Mouse (Mus musculus) limb, embryonic 14.5 days (tissue): Measurements from ENCODE around the gene Mmp15. TPM values are rescaled to one million over a fixed set of nuclear protein-coding genes. Genes with fewer than 3 reads are reported as not detected.

Experiments used
- ATAC-seq: fragments of 200-750 bp; cut with Nextera tagmentation; 2 replicates; pipeline ENCODE4 v1.8.0; 2017; ENCODE audit warnings: low read depth, moderate number of reproducible peaks, moderate TSS enrichment; ENCODE audit not compliant: low FRiP score
- DNase-seq: peaks from one replicate; pipeline ENCODE4 v3.0.0-alpha.2; 2015; ENCODE audit warnings: low spot score
- H3K27ac ChIP-seq: fragments of 300-500 bp; sonication (generic); replicated peaks from 2 replicates; pipeline ENCODE4 v1.5.1; 2014; ENCODE audit warnings: low read depth, mild to moderate bottlenecking, low read length, moderate library complexity, mixed read lengths
- H3K27me3 ChIP-seq: fragments of 300-500 bp; sonication (generic); 2 replicates; pipeline ENCODE4 v1.6.1; 2014; ENCODE audit warnings: low read length, mixed read lengths; ENCODE audit not compliant: control insufficient read depth, insufficient read depth
- H3K36me3 ChIP-seq: fragments of 300-500 bp; sonication (generic); 2 replicates; pipeline ENCODE4 v1.6.1; 2014; ENCODE audit warnings: mild to moderate bottlenecking, low read length, moderate library complexity, mixed read lengths; ENCODE audit not compliant: control insufficient read depth, insufficient read depth
- H3K4me1 ChIP-seq: fragments of 300-500 bp; sonication (generic); 2 replicates; pipeline ENCODE4 v1.6.1; 2014; ENCODE audit warnings: antibody characterized with exemption, low read length, mixed read lengths; ENCODE audit not compliant: control insufficient read depth, insufficient read depth
- H3K4me2 ChIP-seq: fragments of 300-500 bp; sonication (generic); replicated peaks from 2 replicates; pipeline ENCODE4 v1.6.1; 2014; ENCODE audit warnings: low read depth, mild to moderate bottlenecking, low read length, moderate library complexity; ENCODE audit not compliant: severe bottlenecking
- H3K4me3 ChIP-seq: fragments of 300-500 bp; sonication (generic); replicated peaks from 2 replicates; pipeline ENCODE4 v1.5.1; 2014; ENCODE audit warnings: low read length
- H3K9ac ChIP-seq: fragments of 300-500 bp; sonication (generic); 2 replicates; pipeline ENCODE4 v1.6.1; 2014; ENCODE audit warnings: mild to moderate bottlenecking, low read depth, low read length, moderate library complexity; ENCODE audit not compliant: severe bottlenecking
- H3K9me3 ChIP-seq: fragments of 300-500 bp; sonication (generic); 2 replicates; pipeline ENCODE4 v1.6.1; 2016; ENCODE audit warnings: low read length; ENCODE audit not compliant: control insufficient read depth
- POLR2A ChIP-seq: fragments of 200-500 bp; IDR thresholded peaks from 2 replicates; pipeline ENCODE4 v1.8.0; 2012; ENCODE audit warnings: inconsistent platforms, mild to moderate bottlenecking, moderate library complexity, borderline replicate concordance; ENCODE audit not compliant: insufficient read depth, insufficient read length; ENCODE audit errors: extremely low read depth
- WGBS: fragments of 180-500 bp; shearing (Covaris S2); extraction: QIAGEN DNeasy Blood & Tissue Kit; methylation state at CpG from one replicate; pipeline ENCODE4 v1.1.7; 2014; 5-methylcytosine and 5-hydroxymethylcytosine counted together
- polyA plus RNA-seq, 2 experiments: library from polyadenylated mRNA; depleted of rRNA in 1 of 2; stranded (reverse) in 1 of 2; unstranded in 1 of 2; fragments of >200 nt; fragmentation: Nextera tagmentation in 1 of 2; extraction: Ambion mirVana in 1 of 2; gene quantifications; 2 replicates each; pipeline versions ENCODE4 v1.2.1 to v1.2.3; 2012 to 2014

Gene Mmp15
- polyA plus RNA-seq, 2 experiments: 10.5 to 12.6 TPM

- Histone ChIP-seq H3K4me3 (no peak overlapping the region), H3K9ac (no peak overlapping the region), H3K27me3 (no peaks in the 10 kb centered on the region), H3K4me2 (no peak overlapping the region), H3K9me3 (no peaks in the 10 kb centered on the region), H3K27ac (0 out of 2 replicates have a peak overlapping the region, but pooled peaks have one; percentile 33), H3K4me1 (no peaks in the 10 kb centered on the region), H3K36me3 (no peaks in the 10 kb centered on the region)
- WGBS: 46% methylated on average over 10 of the region's 10 CpGs
- DNase-seq (peak; percentile 21), ATAC-seq (peak; percentile 60; the same call in 1 of the 2 replicates)
- no peak for TF ChIP-seq POLR2A
Observed at GRCm38 (mm10) chr8:95411309-95411972, 59.4 kb downstream of the Mmp15 start.

GRCm38 (mm10) chr8:95422193-95422810, 70.2 kb downstream of the Mmp15 start:
- ATAC-seq: 0 out of 2 replicates have a peak, but pooled peaks have one; percentile 55

More at GRCm38 (mm10) chr8:95422193-95422810, 70.2 kb downstream of the Mmp15 start:
- Histone ChIP-seq H3K4me1 (peaks cover 9% of the 10 kb centered on the region), H3K27ac (no peak overlapping the region), H3K9ac (no peak overlapping the region), H3K36me3 (peaks cover 37% of the 10 kb centered on the region), H3K9me3 (no peaks in the 10 kb centered on the region), H3K27me3 (no peaks in the 10 kb centered on the region), H3K4me3 (no peak overlapping the region), H3K4me2 (no peak overlapping the region)
- DNase-seq: no peak
- 90% methylated on average over 14 of the region's 14 CpGs for WGBS
- TF ChIP-seq POLR2A: no peak

Other genes starting within 250 kb of the Mmp15 start
- 25.9 and 30.3 TPM in 2 replicates for gene Kifc3, start 149.5 kb upstream of the Mmp15 start, polyA plus RNA-seq (2012; rRNA removed)
- gene Kifc3, start 149.5 kb upstream of the Mmp15 start, polyA plus RNA-seq (2014; fragmentation: Nextera tagmentation; extraction: Ambion mirVana): 12.7 and 20.3 TPM in 2 replicates
- 0.24 and 0.67 TPM in 2 replicates for gene Cngb1, start 45.7 kb upstream of the Mmp15 start, polyA plus RNA-seq (2012; rRNA removed)
- 0.52 and 0.55 TPM in 2 replicates for gene Cngb1, start 45.7 kb upstream of the Mmp15 start, polyA plus RNA-seq (2014; fragmentation: Nextera tagmentation; extraction: Ambion mirVana)
- 0.85 and 1.3 TPM in 2 replicates for gene Tepp, start 41.7 kb upstream of the Mmp15 start, polyA plus RNA-seq (2012; rRNA removed)
- gene Tepp, start 41.7 kb upstream of the Mmp15 start, polyA plus RNA-seq (2014; fragmentation: Nextera tagmentation; extraction: Ambion mirVana): 0.47 TPM in 1 of 2 replicates, not detected in the other
- 13.8 and 17.4 TPM in 2 replicates for gene Zfp319, start 20.3 kb upstream of the Mmp15 start, polyA plus RNA-seq (2012; rRNA removed)
- 8.4 and 9.2 TPM in 2 replicates for gene Zfp319, start 20.3 kb upstream of the Mmp15 start, polyA plus RNA-seq (2014; fragmentation: Nextera tagmentation; extraction: Ambion mirVana)
- gene Usb1, start 20.0 kb upstream of the Mmp15 start, polyA plus RNA-seq (2012; rRNA removed): 46.6 and 61.0 TPM in 2 replicates
- gene Usb1, start 20.0 kb upstream of the Mmp15 start, polyA plus RNA-seq (2014; fragmentation: Nextera tagmentation; extraction: Ambion mirVana): 34.7 and 38.0 TPM in 2 replicates
- gene Cfap20, start 82.6 kb downstream of the Mmp15 start, polyA plus RNA-seq (2012; rRNA removed): 154 and 161 TPM in 2 replicates
- gene Cfap20, start 82.6 kb downstream of the Mmp15 start, polyA plus RNA-seq (2014; fragmentation: Nextera tagmentation; extraction: Ambion mirVana): 158 and 168 TPM in 2 replicates
- 53.6 and 57.4 TPM in 2 replicates for gene Csnk2a2, start 137.8 kb downstream of the Mmp15 start, polyA plus RNA-seq (2012; rRNA removed)
- 22.5 and 22.6 TPM in 2 replicates for gene Csnk2a2, start 137.8 kb downstream of the Mmp15 start, polyA plus RNA-seq (2014; fragmentation: Nextera tagmentation; extraction: Ambion mirVana)
- gene Ccdc113, start 181.8 kb downstream of the Mmp15 start, polyA plus RNA-seq (2012; rRNA removed): 0.12 and 0.24 TPM in 2 replicates
- 0.25 and 0.48 TPM in 2 replicates for gene Ccdc113, start 181.8 kb downstream of the Mmp15 start, polyA plus RNA-seq (2014; fragmentation: Nextera tagmentation; extraction: Ambion mirVana)
- gene Prss54, start 224.1 kb downstream of the Mmp15 start, polyA plus RNA-seq (2012; rRNA removed): not detected in 2 replicates
- not detected in 2 replicates for gene Prss54, start 224.1 kb downstream of the Mmp15 start, polyA plus RNA-seq (2014; fragmentation: Nextera tagmentation; extraction: Ambion mirVana)